Mouse (Mus musculus) liver, embryonic 14.5 days (tissue): ENCODE data around the gene Ankfy1. TPM values are rescaled to one million over a fixed set of nuclear protein-coding genes. Genes with fewer than 3 reads are reported as not detected.
A peak's percentile ranks its signal among the peaks of the same experiment; 100 is the strongest.

Source experiments
- ATAC-seq: fragments of 200-750 bp; cut with Nextera tagmentation; 2 replicates; pipeline ENCODE4 v1.8.0; 2017; ENCODE audit warnings: moderate number of reproducible peaks, mild to moderate bottlenecking, moderate library complexity; ENCODE audit not compliant: insufficient read depth
- DNase-seq, 3 experiments: peaks; one replicate each; pipeline ENCODE4 v3.0.0-alpha.2; 2012 to 2013; ENCODE audit warnings: low read depth in 3 of 3, low spot score in 3 of 3
- H3K27ac ChIP-seq: fragments of 300-500 bp; sonication (generic); 2 replicates; pipeline ENCODE4 v1.5.1; 2014; ENCODE audit warnings: moderate library complexity, mild to moderate bottlenecking, control low read depth, inconsistent platforms
- H3K27me3 ChIP-seq: fragments of 300-500 bp; sonication (generic); 2 replicates; pipeline ENCODE4 v1.6.1; 2014; ENCODE audit warnings: mild to moderate bottlenecking, low read length, moderate library complexity; ENCODE audit not compliant: control insufficient read depth, insufficient read depth
- H3K36me3 ChIP-seq: fragments of 300-500 bp; sonication (generic); replicated peaks from 2 replicates; pipeline ENCODE4 v1.6.1; 2014; ENCODE audit warnings: low read depth; ENCODE audit not compliant: control insufficient read depth, insufficient read depth
- H3K4me1 ChIP-seq, 2 experiments: fragments of 200-500 bp in 1 of 2; fragments of 300-500 bp in 1 of 2; sonication (generic) in 1 of 2; replicated peaks; 2 replicates each; pipeline ENCODE4 v1.6.1; 2012 to 2014; ENCODE audit warnings: antibody characterized with exemption in 1 of 2, inconsistent platforms in 1 of 2, low read length in 1 of 2; ENCODE audit not compliant: control insufficient read depth in 2 of 2, insufficient read depth in 2 of 2
- H3K4me2 ChIP-seq: fragments of 300-500 bp; sonication (generic); 2 replicates; pipeline ENCODE4 v1.6.1; 2014; ENCODE audit warnings: low read depth, mild to moderate bottlenecking, control low read depth, moderate library complexity
- H3K4me3 ChIP-seq, 2 experiments: fragments of 200-500 bp in 1 of 2; fragments of 300-500 bp in 1 of 2; sonication (generic) in 1 of 2; 2 replicates each; pipeline ENCODE4 v1.5.1; 2012 to 2014; ENCODE audit warnings: low read depth in 2 of 2, low read length in 2 of 2, mild to moderate bottlenecking in 2 of 2, control low read depth in 1 of 2, inconsistent platforms in 1 of 2, moderate library complexity in 1 of 2; ENCODE audit not compliant: insufficient read depth in 1 of 2
- H3K9ac ChIP-seq: fragments of 300-500 bp; sonication (generic); replicated peaks from 2 replicates; pipeline ENCODE4 v1.6.1; 2014; ENCODE audit warnings: mild to moderate bottlenecking, control low read depth, moderate library complexity
- H3K9me3 ChIP-seq: fragments of 300-500 bp; sonication (generic); 2 replicates; pipeline ENCODE4 v1.6.1; 2016; ENCODE audit warnings: low read length, mixed read lengths; ENCODE audit not compliant: control insufficient read depth
- CTCF ChIP-seq: IDR thresholded peaks from 2 replicates; pipeline ENCODE4 v1.5.1; 2016; ENCODE audit warnings: antibody characterized with exemption, low read depth, control low read depth
- EP300 ChIP-seq: IDR thresholded peaks from 2 replicates; pipeline ENCODE4 v1.6.1; 2016; ENCODE audit warnings: antibody characterized with exemption, low read depth
- WGBS: fragments of 180-500 bp; shearing (Covaris S2); extraction: QIAGEN DNeasy Blood & Tissue Kit; methylation state at CpG from one replicate; pipeline ENCODE4 v1.1.7; 2014; ENCODE audit not compliant: insufficient replicate concordance; 5-methylcytosine and 5-hydroxymethylcytosine counted together
- polyA plus RNA-seq, 2 experiments: library from polyadenylated mRNA; depleted of rRNA in 1 of 2; stranded (reverse) in 1 of 2; unstranded in 1 of 2; fragments of >200 nt; fragmentation: Nextera tagmentation in 1 of 2; extraction: Ambion mirVana in 1 of 2; gene quantifications; 2 replicates each; pipeline versions ENCODE4 v1.2.1 to v1.2.3; 2012 to 2014

Ankfy1 gene
- polyA plus RNA-seq (2012; rRNA removed) (9.4 and 10.5 TPM in 2 replicates), polyA plus RNA-seq (2014; fragmentation: Nextera tagmentation; extraction: Ambion mirVana) (11.9 and 14.6 TPM in 2 replicates)

GRCm38 (mm10) chr11:72689551-72690510, at the start of gene Ankfy1:
Ankfy1 (plus strand) TSS chr11:72690006.
- peak; percentile 95 to 96 (median 96) for DNase-seq
- Histone ChIP-seq H3K9me3 (no peaks in the 10 kb centered on the region), H3K4me3 (peak within 1 kb of the TSS; percentile 91 to 99), H3K4me2 (peak within 1 kb of the TSS; percentile 86), H3K4me1 (peaks cover 51 to 62% of the 10 kb centered on the region in 2 experiments), H3K27ac (peak within 1 kb of the TSS; percentile 98), H3K27me3 (no peaks in the 10 kb centered on the region), H3K36me3 (no peaks in the 10 kb centered on the region; the same call in 1 of the 2 replicates), H3K9ac (peak within 1 kb of the TSS; percentile 93)
- TF ChIP-seq EP300 = peak; percentile 90
- TF ChIP-seq CTCF = no peak; the same call in 1 of the 2 replicates
- peak; percentile 89 for ATAC-seq
- WGBS = under 1% methylated on average over 53 of the region's 56 CpGs

- no peaks in the 10 kb centered on the region for H3K27me3 ChIP-seq
- DNase-seq = no peak
- no peak for ATAC-seq
- H3K4me2 ChIP-seq = no peak overlapping the region
- H3K9me3 ChIP-seq = no peaks in the 10 kb centered on the region
- TF ChIP-seq EP300 = no peak
- no peak for TF ChIP-seq CTCF
- no peak overlapping the region for H3K27ac ChIP-seq
- no peak overlapping the region for H3K9ac ChIP-seq
- no peak overlapping the region for H3K4me3 ChIP-seq
- 68% methylated on average over 4 of the region's 4 CpGs for WGBS
- H3K36me3 ChIP-seq = no peaks in the 10 kb centered on the region
- H3K4me1 ChIP-seq = no peaks in the 10 kb centered on the region
Observed at GRCm38 (mm10) chr11:72642730-72643129, 47.1 kb upstream of the Ankfy1 start.

- Histone ChIP-seq H3K4me2 (no peak overlapping the region), H3K9me3 (no peaks in the 10 kb centered on the region), H3K27me3 (no peaks in the 10 kb centered on the region), H3K27ac (no peak overlapping the region), H3K9ac (no peak overlapping the region), H3K4me1 (no peaks in the 10 kb centered on the region), H3K4me3 (no peak overlapping the region), H3K36me3 (no peaks in the 10 kb centered on the region)
- TF ChIP-seq EP300 = no peak
- TF ChIP-seq CTCF = no peak
- WGBS = 71% methylated on average over 5 of the region's 5 CpGs
- ATAC-seq (no peak), DNase-seq (no peak)
Observed at GRCm38 (mm10) chr11:72645386-72645785, 44.4 kb upstream of the Ankfy1 start.

GRCm38 (mm10) chr11:72650347-72650746, 39.5 kb upstream of the Ankfy1 start:
- TF ChIP-seq CTCF (no peak), EP300 (no peak)
- no peaks in the 10 kb centered on the region for H3K27me3 ChIP-seq
- ATAC-seq = no peak
- no peaks in the 10 kb centered on the region for H3K9me3 ChIP-seq
- H3K4me3 ChIP-seq = no peak overlapping the region
- no peak overlapping the region for H3K9ac ChIP-seq
- no peak overlapping the region for H3K27ac ChIP-seq
- no peak overlapping the region for H3K4me2 ChIP-seq
- no peaks in the 10 kb centered on the region for H3K36me3 ChIP-seq
- 59% methylated on average over 2 of the region's 2 CpGs for WGBS
- no peak for DNase-seq
- no peaks in the 10 kb centered on the region for H3K4me1 ChIP-seq

GRCm38 (mm10) chr11:72659918-72660317, 29.9 kb upstream of the Ankfy1 start:
- H3K27ac ChIP-seq = no peak overlapping the region
- peak in 1 of 3 experiments; percentile 6 for DNase-seq
- no peak overlapping the region for H3K4me2 ChIP-seq
- H3K27me3 ChIP-seq = no peaks in the 10 kb centered on the region
- TF ChIP-seq CTCF = peak; percentile 36; the same call in 1 of the 2 replicates
- no peak for TF ChIP-seq EP300
- H3K36me3 ChIP-seq = no peaks in the 10 kb centered on the region
- H3K4me1 ChIP-seq = no peaks in the 10 kb centered on the region
- H3K9me3 ChIP-seq = no peaks in the 10 kb centered on the region
- no peak for ATAC-seq
- H3K4me3 ChIP-seq = no peak overlapping the region
- H3K9ac ChIP-seq = no peak overlapping the region
